Mouse (Mus musculus): ENCODE measurements around the gene Gm42957. TPM values are rescaled to one million over a fixed set of nuclear protein-coding genes. Genes with fewer than 3 reads are reported as not detected.

Gm42957 gene
- total and polyA plus RNA-seq, 2 experiments from 2014 or later: 0.07 to 0.38 TPM

GRCm38 (mm10) chr3:96596228-96596707 lies 39.0 kb upstream of the Gm42957 start, which contains the start of gene Ankrd34a:
Gene Ankrd34a (plus strand): TSS chr3:96596636.
- TF ChIP-seq CTCF (IDR thresholded peaks at IDR 0.05; ENCODE audit: low read depth): no peak
- Histone ChIP-seq H3K4me1 (ENCODE audit: insufficient read depth) (peaks cover 26% of the 10 kb centered on the region), H3K4me3 (ENCODE audit: low read depth, low read length) (peak within 1 kb of the TSS; percentile 59), H3K9ac (peak within 1 kb of the TSS; percentile 81), H3K4me2 (ENCODE audit: low read depth) (peak within 1 kb of the TSS; percentile 100), H3K9me3 (ENCODE audit: low read length) (no peaks in the 10 kb centered on the region), H3K27me3 (ENCODE audit: insufficient read depth, low read length) (no peaks in the 10 kb centered on the region), H3K27ac (ENCODE audit: low read depth, low read length) (peak within 1 kb of the TSS; percentile 90), H3K36me3 (ENCODE audit: insufficient read depth) (no peaks in the 10 kb centered on the region)
- peak; percentile 75 for DNase-seq
- 1% methylated on average over 20 of the region's 23 CpGs for WGBS
- peak; percentile 14 for ATAC-seq

DNA sequence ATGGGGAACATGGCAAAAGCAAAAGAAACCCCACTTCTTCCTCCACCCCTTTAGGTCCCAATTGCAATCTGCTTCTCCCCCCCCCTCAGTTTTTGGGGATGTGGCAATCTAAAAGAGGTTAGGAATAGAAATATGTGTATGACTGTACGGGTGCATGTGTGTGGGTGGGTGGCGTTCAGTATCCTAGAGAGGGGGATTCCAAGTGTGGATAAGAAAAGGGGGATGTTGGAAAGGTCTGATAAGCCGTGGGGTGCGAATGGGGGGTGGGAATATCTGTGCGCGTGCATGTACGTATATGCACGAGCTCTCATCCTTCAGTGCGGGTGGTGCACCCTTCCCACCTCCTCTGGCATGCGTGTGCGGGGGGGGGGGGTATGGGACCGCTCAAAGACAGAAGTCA lies 38.4 kb upstream of the Gm42957 start:
- peaks cover 26% of the 10 kb centered on the region for H3K4me1 ChIP-seq (ENCODE audit: insufficient read depth)
- no peaks in the 10 kb centered on the region for H3K36me3 ChIP-seq (ENCODE audit: insufficient read depth)
- peak; percentile 32 for ATAC-seq
- H3K27me3 ChIP-seq (ENCODE audit: insufficient read depth, low read length): no peaks in the 10 kb centered on the region
- WGBS: 2% methylated on average over 10 of the region's 12 CpGs
- no peak for TF ChIP-seq CTCF (IDR thresholded peaks at IDR 0.05; ENCODE audit: low read depth)
- peak; percentile 71 for DNase-seq
- no peaks in the 10 kb centered on the region for H3K9me3 ChIP-seq (ENCODE audit: low read length)
- H3K4me2 ChIP-seq (ENCODE audit: low read depth): peak overlapping the region; percentile 100
- H3K9ac ChIP-seq: peak overlapping the region; percentile 81
- H3K4me3 ChIP-seq (ENCODE audit: low read depth, low read length): peak overlapping the region; percentile 59
- peak overlapping the region; percentile 90 for H3K27ac ChIP-seq (ENCODE audit: low read depth, low read length)

DNA sequence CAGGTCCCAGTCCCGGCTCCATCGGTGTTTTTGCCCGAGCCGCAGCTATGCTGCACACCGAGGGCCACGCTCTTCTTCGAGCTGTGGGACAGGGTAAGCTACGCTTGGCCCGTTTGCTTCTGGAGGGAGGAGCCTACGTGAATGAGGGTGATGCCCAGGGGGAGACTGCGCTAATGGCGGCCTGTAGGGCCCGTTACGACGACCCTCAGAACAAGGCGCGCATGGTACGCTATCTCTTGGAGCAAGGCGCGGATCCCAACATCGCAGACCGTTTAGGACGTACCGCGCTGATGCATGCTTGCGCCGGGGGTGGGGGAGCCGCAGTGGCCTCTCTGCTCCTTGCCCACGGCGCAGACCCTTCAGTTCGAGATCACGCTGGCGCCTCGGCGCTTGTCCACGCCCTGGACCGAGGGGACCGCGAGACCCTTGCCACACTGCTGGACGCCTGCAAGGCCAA lies 37.8 kb upstream of the Gm42957 start:
- Histone ChIP-seq H3K4me1 (ENCODE audit: insufficient read depth) (peaks cover 24% of the 10 kb centered on the region), H3K4me3 (ENCODE audit: low read depth, low read length) (peak overlapping the region; percentile 59), H3K9me3 (ENCODE audit: low read length) (no peaks in the 10 kb centered on the region), H3K27me3 (ENCODE audit: insufficient read depth, low read length) (no peaks in the 10 kb centered on the region), H3K27ac (ENCODE audit: low read depth, low read length) (peak overlapping the region; percentile 90), H3K36me3 (ENCODE audit: insufficient read depth) (no peaks in the 10 kb centered on the region), H3K9ac (peak overlapping the region; percentile 81), H3K4me2 (ENCODE audit: low read depth) (peak overlapping the region; percentile 100)
- ATAC-seq (peak; percentile 1; the same call in 1 of the 2 replicates), DNase-seq (peak; percentile 74)
- TF ChIP-seq CTCF (IDR thresholded peaks at IDR 0.05; ENCODE audit: low read depth): no peak
- under 1% methylated on average over 40 of the region's 40 CpGs for WGBS

- H3K4me2 ChIP-seq (ENCODE audit: low read depth): peak overlapping the region; percentile 100
- no peaks in the 10 kb centered on the region for H3K27me3 ChIP-seq (ENCODE audit: insufficient read depth, low read length)
- ATAC-seq (no peak), DNase-seq (peak; percentile 76)
- TF ChIP-seq CTCF (IDR thresholded peaks at IDR 0.05; ENCODE audit: low read depth): no peak
- peak overlapping the region; percentile 90 for H3K27ac ChIP-seq (ENCODE audit: low read depth, low read length)
- H3K9ac ChIP-seq: peak overlapping the region; percentile 81
- peak overlapping the region; percentile 59 for H3K4me3 ChIP-seq (ENCODE audit: low read depth, low read length)
- H3K36me3 ChIP-seq (ENCODE audit: insufficient read depth): no peaks in the 10 kb centered on the region
- no peaks in the 10 kb centered on the region for H3K9me3 ChIP-seq (ENCODE audit: low read length)
- H3K4me1 ChIP-seq (ENCODE audit: insufficient read depth): peaks cover 16% of the 10 kb centered on the region
- 2% methylated on average over 54 of the region's 54 CpGs for WGBS
Observed at GRCm38 (mm10) chr3:96598156-96599068, 36.9 kb upstream of the Gm42957 start.

GRCm38 (mm10) chr3:96599069-96599393 lies 36.2 kb upstream of the Gm42957 start:
- Histone ChIP-seq H3K27me3 (ENCODE audit: insufficient read depth, low read length) (no peaks in the 10 kb centered on the region), H3K9ac (no peak overlapping the region), H3K4me3 (ENCODE audit: low read depth, low read length) (peak overlapping the region; percentile 59; the same call in 1 of the 2 replicates), H3K9me3 (ENCODE audit: low read length) (no peaks in the 10 kb centered on the region), H3K27ac (ENCODE audit: low read depth, low read length) (no peak overlapping the region), H3K36me3 (ENCODE audit: insufficient read depth) (no peaks in the 10 kb centered on the region), H3K4me2 (ENCODE audit: low read depth) (peak overlapping the region; percentile 100), H3K4me1 (ENCODE audit: insufficient read depth) (peaks cover 19% of the 10 kb centered on the region)
- DNase-seq (no peak), ATAC-seq (no peak)
- TF ChIP-seq CTCF (IDR thresholded peaks at IDR 0.05; ENCODE audit: low read depth): no peak
- 55% methylated on average over 8 of the region's 8 CpGs for WGBS

GRCm38 (mm10) chr3:96599411-96599810 lies 35.9 kb upstream of the Gm42957 start:
- no peak for ATAC-seq

More at GRCm38 (mm10) chr3:96599411-96599810, 35.9 kb upstream of the Gm42957 start:
- no peak overlapping the region for H3K27ac ChIP-seq (ENCODE audit: low read depth, low read length)
- H3K27me3 ChIP-seq (ENCODE audit: insufficient read depth, low read length): no peaks in the 10 kb centered on the region
- 84% methylated on average over 3 of the region's 3 CpGs for WGBS
- TF ChIP-seq CTCF (IDR thresholded peaks at IDR 0.05; ENCODE audit: low read depth): no peak
- no peak for DNase-seq
- no peaks in the 10 kb centered on the region for H3K9me3 ChIP-seq (ENCODE audit: low read length)
- peak overlapping the region; percentile 100; the same call in 1 of the 2 replicates for H3K4me2 ChIP-seq (ENCODE audit: low read depth)
- no peaks in the 10 kb centered on the region for H3K36me3 ChIP-seq (ENCODE audit: insufficient read depth)
- peaks cover 23% of the 10 kb centered on the region for H3K4me1 ChIP-seq (ENCODE audit: insufficient read depth)
- H3K4me3 ChIP-seq (ENCODE audit: low read depth, low read length): no peak overlapping the region
- H3K9ac ChIP-seq: no peak overlapping the region

All from forebrain, postnatal 0 days (tissue).